Mouse (Mus musculus): ENCODE measurements around the gene Rasgef1a.

- no peak for TF ChIP-seq MAFK (IDR thresholded peaks at IDR 0.05; ENCODE audit: insufficient read depth, low read depth, low read length)
- TF ChIP-seq ZC3H11A (IDR thresholded peaks at IDR 0.05; ENCODE audit: borderline replicate concordance, low read depth, low read length) = no peak
- no peak for TF ChIP-seq CHD2 (IDR thresholded peaks at IDR 0.05; ENCODE audit: low read depth, low read length)
Measured at GRCm38 (mm10) chr6:118031467-118031866, 20.2 kb downstream of the Rasgef1a start.

Measured in ES-E14 (cell line).